In the genomic region with DNA sequence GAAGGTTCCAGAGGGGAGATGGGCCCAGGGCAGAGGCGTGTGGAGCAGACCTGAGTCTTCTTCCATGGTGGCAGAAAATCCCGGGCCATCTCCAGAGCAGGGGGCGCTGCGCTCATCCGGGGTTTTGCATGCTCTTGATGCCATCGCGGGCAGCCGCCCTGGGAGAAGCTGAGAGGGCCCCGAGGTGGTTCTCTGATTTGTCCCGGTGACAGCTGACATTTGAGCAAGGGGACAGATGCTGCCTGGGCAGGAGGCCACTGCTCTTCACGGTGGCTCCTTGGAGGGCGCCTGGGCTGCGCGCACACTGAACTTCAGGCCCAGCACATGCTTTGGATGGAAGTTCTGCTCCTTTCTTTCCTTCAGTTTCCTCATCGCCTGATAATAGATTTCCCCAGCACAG, we compare ENCODE assay signal across 20 mouse cellular contexts.
A peak's percentile ranks its signal among the peaks of the same experiment; 100 is the strongest.
DNase-seq lines count a peak whose midpoint lies in the region; ATAC-seq and TF ChIP-seq lines count a peak whose summit lies in the region.
"Had no signal": no experiment of that assay in that cellular context is flagged by ENCODE, and none has a peak within 500 bp of the region (broad histone marks: within the 10 kb centered on the region; RNA-seq: fewer than 3 reads in every experiment).

No protein-coding gene starts in this region.

- no peaks in the 10 kb centered on the region for H3K79me2 ChIP-seq in heart, adult 2 months (replicated peaks; ENCODE audit: control insufficient read depth, insufficient read depth, low read length)

- no peak for TF ChIP-seq POLR2A in heart, adult 2 months (IDR thresholded peaks at IDR 0.05; ENCODE audit: insufficient read depth, low read depth, low read length)

- no peaks in the 10 kb centered on the region for H3K9me3 ChIP-seq in heart, embryonic 13.5 days
- no peaks in the 10 kb centered on the region for H3K9me3 ChIP-seq in lung, embryonic 15.5 days
- H3K9me3 ChIP-seq: embryonic facial prominence, embryonic 15.5 days; limb, embryonic 12.5 days; stomach, embryonic 15.5 days had no signal

- no peak for ATAC-seq in heart, embryonic 13.5 days (ENCODE audit: extremely low read depth, insufficient number of reproducible peaks, low FRiP score, low TSS enrichment)
- 0 out of 2 replicates have a peak, but pooled peaks have one; percentile 1 for ATAC-seq in lung, embryonic 15.5 days (ENCODE audit: borderline replicate concordance, extremely low read depth, low FRiP score, low TSS enrichment)
- ATAC-seq: midbrain, embryonic 16.5 days had no signal

- peaks cover 28% of the 10 kb centered on the region for H3K4me1 ChIP-seq in heart, embryonic 13.5 days
- H3K4me1 ChIP-seq in heart, adult 2 months (ENCODE audit: control insufficient read depth, insufficient read depth, low read length): no peaks in the 10 kb centered on the region
- H3K4me1 ChIP-seq in lung, embryonic 15.5 days: peaks cover 27% of the 10 kb centered on the region

- no peak overlapping the region for H3K4me3 ChIP-seq in heart, embryonic 13.5 days
- no peak overlapping the region for H3K4me3 ChIP-seq in heart, adult 2 months
- no peak overlapping the region for H3K4me3 ChIP-seq in lung, embryonic 15.5 days
- H3K4me3 ChIP-seq: embryonic facial prominence, embryonic 15.5 days; limb, embryonic 12.5 days; stomach, embryonic 15.5 days had no signal

- no peak for DNase-seq in heart, adult 2 months
- no peak for DNase-seq in lung, postnatal 4 days
- peak; percentile 71 for DNase-seq in gastrocnemius, adult 18-20 months (ENCODE audit: low spot score)
- peak; percentile 44 to 53 for DNase-seq in gastrocnemius, postnatal 36 days
- DNase-seq in adrenal gland, postnatal 10 days: no peak
- DNase-seq in layer of hippocampus, adult 11-12 months (ENCODE audit: low spot score): no peak
- DNase-seq: cerebellum, adult 9-10 months; heart, postnatal 4 days; kidney, adult 18-20 months; kidney, postnatal 10 days; right cerebral cortex, postnatal 25 days; thymus, adult 18-20 months had no signal

- no peaks in the 10 kb centered on the region for H3K36me3 ChIP-seq in heart, embryonic 13.5 days
- no peaks in the 10 kb centered on the region for H3K36me3 ChIP-seq in heart, adult 2 months (ENCODE audit: control insufficient read depth, insufficient read depth, low read length)
- H3K36me3 ChIP-seq in lung, embryonic 15.5 days: no peaks in the 10 kb centered on the region
- H3K36me3 ChIP-seq: embryonic facial prominence, embryonic 15.5 days; G1E; limb, embryonic 12.5 days; stomach, embryonic 15.5 days had no signal

- no peak for TF ChIP-seq EP300 in heart, adult 2 months (IDR thresholded peaks at IDR 0.05; ENCODE audit: insufficient read depth, low read depth, low read length)

- TF ChIP-seq CTCF in heart, adult 2 months (IDR thresholded peaks at IDR 0.05): no peak

- intact Hi-C loops in heart, adult 2 months (cut with DNase I): no loop called here
- intact Hi-C loops in gastrocnemius, postnatal 36 days (cut with DNase I): no loop called here

- H3K27me3 ChIP-seq in heart, embryonic 13.5 days (replicated peaks): no peaks in the 10 kb centered on the region; the same call in 1 of the 2 replicates
- no peaks in the 10 kb centered on the region for H3K27me3 ChIP-seq in heart, adult 2 months (ENCODE audit: control insufficient read depth, insufficient read depth, low read length)
- H3K27me3 ChIP-seq in lung, embryonic 15.5 days: peaks cover 12% of the 10 kb centered on the region; the same call in 1 of the 2 replicates
- H3K27me3 ChIP-seq: embryonic facial prominence, embryonic 15.5 days; limb, embryonic 12.5 days; stomach, embryonic 15.5 days had no signal

- no peak overlapping the region for H3K4me2 ChIP-seq in heart, embryonic 13.5 days
- no peak overlapping the region for H3K4me2 ChIP-seq in lung, embryonic 15.5 days
- H3K4me2 ChIP-seq: embryonic facial prominence, embryonic 15.5 days; limb, embryonic 12.5 days; stomach, embryonic 15.5 days had no signal

- WGBS in heart, embryonic 13.5 days: 72% methylated on average over 15 of the region's 15 CpGs
- 82% methylated on average over 15 of the region's 15 CpGs for WGBS in heart, adult 2 months
- WGBS in lung, embryonic 15.5 days: 52% methylated on average over 15 of the region's 15 CpGs

- H3K27ac ChIP-seq in heart, embryonic 13.5 days (replicated peaks): no peak overlapping the region
- no peak overlapping the region for H3K27ac ChIP-seq in heart, adult 2 months
- peak overlapping the region; percentile 50; the same call in 1 of the 2 replicates for H3K27ac ChIP-seq in lung, embryonic 15.5 days
- H3K27ac ChIP-seq: liver, embryonic 14.5 days; stomach, embryonic 15.5 days had no signal

- 0 out of 2 replicates have a peak overlapping the region, but pooled peaks have one; percentile 44 for H3K9ac ChIP-seq in heart, embryonic 13.5 days
- H3K9ac ChIP-seq in heart, adult 2 months (ENCODE audit: low read depth, low read length): no peak overlapping the region
- no peak overlapping the region for H3K9ac ChIP-seq in lung, embryonic 15.5 days
- H3K9ac ChIP-seq: embryonic facial prominence, embryonic 15.5 days; limb, embryonic 12.5 days; liver, embryonic 14.5 days; stomach, embryonic 15.5 days had no signal

Comparison
In these comparisons a context has a peak if more than half of its experiments do, and no peak if none do; other contexts are left out.
1. DNase-seq: peak in gastrocnemius, adult 18-20 months (single experiment) and gastrocnemius, postnatal 36 days (2 of 2); none in heart, adult 2 months (0 of 2), lung, postnatal 4 days (0 of 2), adrenal gland, postnatal 10 days (single experiment) and layer of hippocampus, adult 11-12 months (single experiment).